Mouse (Mus musculus) layer of hippocampus, postnatal 36 days (tissue): ENCODE results near the gene Stim1. TPM values are rescaled to one million over a fixed set of nuclear protein-coding genes. Genes with fewer than 3 reads are reported as not detected.
A peak's percentile ranks its signal among the peaks of the same experiment; 100 is the strongest.
"Not testable (repeated sequence)": the region's sequence is repeated elsewhere in the genome, so short reads cannot be mapped to it uniquely, and the experiment has no call there.

Source experiments
- DNase-seq, 2 experiments: peaks; one replicate each; pipeline ENCODE4 v3.0.0; 2022
- total RNA-seq, 2 experiments: library from RNA; stranded (reverse); gene quantifications; 2 replicates each; pipeline ENCODE4 v1.2.3; 2021

Stim1 gene
- total RNA-seq, 2 experiments from 2014 or later = 66.1 to 67.8 TPM

DNA sequence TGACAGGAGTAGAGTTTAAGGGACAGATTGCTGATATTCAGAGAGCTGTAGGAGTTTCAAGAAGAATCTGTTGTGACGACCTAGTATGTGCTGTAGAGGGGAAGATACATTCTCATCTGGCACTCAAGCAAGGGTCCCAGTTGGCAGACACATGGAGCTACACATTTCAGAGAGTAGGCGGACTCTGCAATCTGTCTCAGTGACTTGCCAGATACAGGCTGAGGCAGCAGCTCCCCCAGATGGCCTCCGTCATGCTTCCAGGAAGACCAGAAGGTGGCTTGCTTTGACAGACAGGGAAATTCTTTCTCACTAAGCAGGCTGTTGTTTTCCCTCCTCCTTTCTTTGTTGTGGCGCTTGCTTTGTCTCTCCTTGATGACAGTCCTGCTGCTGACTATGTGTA, 102.1 kb downstream of the Stim1 start:
- peak; percentile 85 to 86 for DNase-seq

DNA sequence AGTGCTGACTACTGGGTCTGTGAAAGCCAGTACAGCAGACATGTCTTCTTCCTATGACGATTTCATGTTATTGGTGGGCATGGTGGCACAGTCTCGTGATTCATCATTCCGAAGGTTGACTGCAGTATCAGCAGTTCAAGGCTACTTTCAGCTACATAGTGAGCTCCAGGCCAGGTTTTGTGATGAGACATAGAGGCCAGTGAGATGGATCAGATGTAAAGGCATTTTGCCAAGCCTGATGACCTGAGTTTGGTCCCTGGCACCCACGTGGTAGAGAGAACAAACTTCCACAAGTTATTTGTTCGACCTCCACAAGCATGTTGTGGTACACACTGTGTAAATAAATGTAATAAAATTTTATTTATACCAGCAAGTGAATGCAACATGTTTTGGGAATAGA, 102.9 kb downstream of the Stim1 start:
- no peak for DNase-seq

DNA sequence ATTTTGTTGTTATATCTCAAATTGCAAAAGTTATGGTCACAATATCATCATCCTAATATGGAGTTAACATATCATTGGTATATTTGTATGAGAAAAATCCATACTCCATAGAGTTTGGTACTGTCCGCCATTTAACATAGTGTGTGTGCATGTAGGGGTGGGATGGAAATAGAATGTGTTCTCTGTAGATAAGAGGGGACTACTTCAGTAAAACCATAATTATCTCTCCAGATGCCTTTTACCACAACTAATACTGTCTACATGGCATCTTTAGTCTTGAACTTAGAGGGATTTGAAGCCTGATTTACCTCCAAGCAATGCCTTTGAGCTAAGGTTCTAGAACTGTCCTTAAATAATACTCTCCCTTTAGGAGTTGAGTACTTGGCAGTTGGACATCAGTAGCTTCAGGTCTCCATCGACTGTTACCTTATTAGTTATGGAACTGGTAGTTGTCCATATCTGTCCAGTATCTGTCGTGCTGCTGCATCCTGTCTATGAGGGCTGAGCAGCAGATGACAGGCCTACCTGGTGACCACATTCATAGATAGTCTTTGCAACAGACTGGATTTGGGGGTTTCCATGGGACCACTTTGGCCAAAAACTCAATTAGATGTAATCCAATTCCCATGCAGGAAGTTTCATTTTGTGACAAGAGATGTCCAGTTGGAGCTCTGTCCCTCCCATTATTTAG, 105.9 kb downstream of the Stim1 start:
- no peak for DNase-seq

- no peak for DNase-seq
Measured at GRCm38 (mm10) chr7:102383221-102383620, 115.6 kb downstream of the Stim1 start.

DNA sequence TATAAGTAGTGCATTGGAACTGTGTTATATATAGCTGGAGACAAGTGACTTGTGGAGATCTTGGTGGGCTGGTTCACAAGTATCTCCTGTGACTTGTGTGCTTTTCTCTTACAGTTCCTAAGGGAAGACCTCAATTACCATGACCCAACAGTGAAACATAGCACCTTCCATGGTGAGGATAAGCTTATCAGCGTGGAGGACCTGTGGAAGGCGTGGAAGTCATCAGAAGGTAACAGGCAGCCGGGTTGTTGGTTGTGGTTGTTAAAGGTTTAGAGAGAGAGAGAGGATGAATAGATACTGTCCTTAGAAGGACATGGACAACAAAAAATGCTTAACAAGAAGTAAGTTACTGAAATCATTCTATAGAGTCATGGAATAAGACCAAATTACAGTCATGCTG, 118.4 kb downstream of the Stim1 start:
- DNase-seq = no peak

DNA sequence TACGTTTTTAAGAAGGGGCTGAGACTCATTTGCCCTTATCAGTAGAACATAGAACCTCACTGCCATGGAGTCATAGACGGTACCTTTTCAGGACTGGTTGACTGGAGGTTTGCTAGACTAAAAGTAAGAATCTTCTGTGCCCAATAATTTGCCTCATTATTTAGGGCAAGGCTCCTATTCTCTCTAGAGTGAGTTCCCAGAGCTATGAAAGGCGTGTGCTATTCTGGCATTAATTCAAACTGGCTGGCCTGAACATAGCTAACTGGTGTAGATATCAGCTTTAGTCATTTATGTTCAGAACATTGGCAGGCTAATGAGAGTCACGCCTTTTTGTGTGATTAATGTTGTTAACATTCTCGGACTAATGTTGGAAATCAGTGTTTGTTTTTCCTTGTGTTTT, 121.5 kb downstream of the Stim1 start:
- DNase-seq = no peak

DNA sequence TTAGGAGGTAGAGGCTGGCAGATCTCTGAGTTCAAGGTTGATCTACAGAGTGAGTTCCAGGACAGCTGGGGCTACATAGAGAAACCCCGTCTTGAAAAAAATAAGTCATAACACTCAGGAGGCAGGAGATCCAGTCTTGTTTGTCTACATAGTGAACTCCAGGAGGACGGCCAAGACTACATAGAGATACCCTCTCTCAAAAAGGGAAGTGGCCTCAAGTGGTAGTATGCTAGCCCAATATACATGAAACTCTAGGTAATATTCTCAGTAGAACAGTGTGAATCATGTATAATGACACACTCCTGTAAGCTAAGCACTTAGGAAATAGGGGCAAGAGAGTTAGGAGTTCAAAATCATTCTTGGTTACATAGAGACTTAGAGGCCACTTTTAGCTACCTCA, 126.3 kb downstream of the Stim1 start:
- DNase-seq = no peak

DNA sequence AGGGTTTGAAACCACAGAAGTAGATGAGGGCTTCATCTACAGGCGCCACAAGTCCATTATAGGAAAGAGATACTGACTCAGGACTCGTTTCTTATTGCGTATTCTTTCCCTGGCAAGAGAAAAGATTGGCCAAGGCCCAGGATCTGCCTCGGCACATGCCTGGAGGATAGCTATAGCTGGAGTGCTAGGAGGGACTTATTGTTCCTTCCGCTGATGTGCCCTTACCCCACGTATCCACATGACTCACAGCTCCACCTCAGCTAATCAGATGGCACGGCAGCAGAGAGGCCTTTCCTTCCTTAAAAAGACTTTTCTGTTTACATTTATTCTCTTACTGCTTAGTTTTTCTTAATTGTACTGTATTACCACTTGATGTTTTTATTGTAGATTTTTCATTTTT, 128.3 kb downstream of the Stim1 start:
- DNase-seq = no peak

GRCm38 (mm10) chr7:102396331-102396730, 128.7 kb downstream of the Stim1 start:
- DNase-seq = no peak

- no peak for DNase-seq
Measured at GRCm38 (mm10) chr7:102399180-102399731, 131.7 kb downstream of the Stim1 start.

DNA sequence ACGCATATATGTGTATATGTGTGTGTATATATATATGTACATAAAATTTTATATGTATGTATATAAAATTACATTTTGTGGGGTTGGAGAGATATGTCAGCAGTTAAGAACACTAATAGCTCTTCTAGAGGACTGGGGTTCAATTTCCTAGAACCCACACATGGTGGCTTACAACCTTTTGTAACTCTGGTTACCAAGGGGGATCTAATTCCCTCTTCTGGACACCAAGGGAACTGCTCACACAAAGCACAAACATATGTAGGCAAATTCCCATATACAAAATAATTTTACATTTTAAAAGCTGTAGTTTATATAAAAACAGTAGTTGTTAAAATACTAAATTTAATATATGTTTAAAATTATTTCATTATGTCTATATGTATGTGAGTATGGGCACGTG, 136.5 kb downstream of the Stim1 start:
- DNase-seq = no peak

DNA sequence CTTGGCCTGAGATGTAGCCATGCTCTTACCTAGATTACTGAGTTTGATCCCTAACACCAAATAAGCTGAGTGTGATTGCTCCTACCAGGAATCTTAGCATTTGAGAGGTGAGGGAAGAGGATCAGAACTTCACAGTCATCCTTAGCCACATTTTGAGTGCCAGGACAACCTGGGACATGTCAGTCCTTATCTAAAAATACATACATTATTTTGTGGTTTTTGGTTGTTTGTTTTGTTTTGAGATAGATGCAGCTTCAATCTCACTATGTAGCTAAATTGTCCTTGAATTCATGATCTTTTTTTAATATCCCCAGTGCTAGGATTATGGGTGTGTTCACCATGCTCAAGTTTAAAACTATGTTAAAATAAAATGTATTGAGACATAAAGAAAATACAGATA, 139.8 kb downstream of the Stim1 start:
- no peak for DNase-seq

DNA sequence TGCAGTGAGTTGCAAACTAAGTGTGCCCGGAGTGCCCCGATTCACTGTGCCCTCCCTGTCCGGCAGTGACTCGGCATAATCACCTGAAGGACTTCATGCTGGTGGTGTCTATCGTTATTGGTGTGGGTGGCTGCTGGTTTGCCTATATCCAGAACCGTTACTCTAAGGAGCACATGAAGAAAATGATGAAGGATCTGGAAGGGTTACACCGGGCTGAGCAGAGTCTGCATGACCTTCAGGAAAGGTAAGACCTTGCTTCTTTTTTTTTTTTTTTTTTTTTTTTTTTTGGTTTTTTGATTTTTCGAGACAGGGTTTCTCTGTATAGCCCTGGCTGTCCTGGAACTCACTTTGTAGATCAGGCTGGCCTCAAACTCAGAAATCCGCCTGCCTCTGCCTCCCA, 147.7 kb downstream of the Stim1 start:
- not testable (repeated sequence) for DNase-seq

DNA sequence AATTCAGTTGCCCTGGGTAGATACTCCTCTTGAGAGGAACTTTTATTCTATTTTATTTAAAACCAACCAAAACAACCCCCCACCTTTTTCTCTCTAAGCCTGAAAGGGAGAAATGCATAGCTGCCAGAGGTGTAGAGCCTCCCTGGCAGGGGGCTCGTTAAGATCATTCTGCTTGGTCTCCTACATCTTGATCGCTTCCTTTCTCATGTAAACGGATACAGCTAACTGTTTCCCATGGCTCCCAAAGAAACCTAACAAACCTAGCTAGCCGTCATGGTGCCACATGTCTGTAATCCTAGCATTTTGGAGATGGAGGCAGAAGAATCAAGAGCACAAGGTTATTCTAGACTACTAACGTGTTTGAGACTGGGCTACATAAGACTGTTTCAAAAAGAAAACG, 148.2 kb downstream of the Stim1 start:
- DNase-seq = no peak

- DNase-seq = peak in 1 of 2 experiments; percentile 38
Measured at GRCm38 (mm10) chr7:102417398-102417797, 149.8 kb downstream of the Stim1 start.

GRCm38 (mm10) chr7:102422036-102422435, 154.4 kb downstream of the Stim1 start:
- no peak for DNase-seq

DNA sequence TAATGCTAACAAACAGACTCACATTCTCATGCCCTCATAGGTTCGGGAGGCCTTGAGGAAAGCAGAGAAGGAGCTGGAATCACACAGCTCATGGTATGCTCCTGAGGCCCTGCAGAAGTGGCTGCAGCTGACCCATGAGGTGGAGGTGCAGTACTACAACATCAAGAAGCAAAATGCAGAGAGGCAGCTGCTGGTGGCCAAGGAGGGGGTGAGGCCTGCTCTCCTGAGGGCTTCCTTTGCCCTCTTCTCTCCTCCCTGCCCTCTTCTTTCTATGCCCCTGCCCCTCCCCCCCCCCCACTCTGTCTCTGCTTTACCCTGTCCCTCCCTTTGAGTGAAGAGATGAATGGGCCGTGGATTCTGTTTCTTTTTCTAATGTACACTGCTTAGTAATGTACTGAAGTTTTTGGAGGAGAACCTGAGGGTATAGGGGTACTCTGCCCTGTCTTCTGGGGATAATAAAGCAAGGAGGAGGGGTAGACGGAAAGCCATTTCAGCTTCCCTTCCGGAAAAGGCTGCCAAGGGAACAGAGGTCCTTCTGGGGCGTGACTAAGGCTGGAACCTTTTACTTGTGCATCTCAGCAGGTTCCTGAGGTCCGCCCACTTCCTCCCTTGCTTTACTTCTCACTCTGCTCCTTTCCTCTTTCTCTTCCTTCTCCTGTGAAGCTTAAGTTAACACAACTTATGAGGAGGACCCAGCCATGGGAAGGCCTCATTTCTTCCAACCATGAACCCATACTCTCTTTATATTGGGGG, 158.5 kb downstream of the Stim1 start:
- no peak for DNase-seq

DNA sequence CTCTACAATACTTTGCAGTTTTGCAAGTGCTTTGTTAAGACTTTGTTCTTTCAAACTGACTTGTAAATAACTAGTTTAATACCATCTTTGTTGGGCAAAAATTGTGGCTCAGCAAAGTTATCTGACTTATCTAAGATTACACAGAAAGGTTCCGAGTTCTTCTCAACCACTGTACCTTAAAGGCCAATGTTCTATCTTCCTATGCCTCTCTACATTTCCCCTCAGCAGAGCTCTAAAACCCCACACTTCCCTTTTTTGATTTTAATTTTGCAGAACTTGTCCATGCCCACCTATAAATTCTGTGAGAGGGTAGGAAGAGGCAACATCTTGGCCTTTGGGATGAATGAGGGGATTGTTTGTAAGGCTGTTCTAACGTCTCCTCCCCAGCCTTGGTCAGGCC, 166.7 kb downstream of the Stim1 start:
- DNase-seq = no peak

- DNase-seq = no peak
Measured at GRCm38 (mm10) chr7:102440822-102441656, 173.4 kb downstream of the Stim1 start.

- peak; percentile 96 to 98 for DNase-seq
Measured at GRCm38 (mm10) chr7:102441657-102442391, 174.2 kb downstream of the Stim1 start, which contains the start of gene Rrm1. Rrm1 (plus strand) TSS chr7:102441695.

DNA sequence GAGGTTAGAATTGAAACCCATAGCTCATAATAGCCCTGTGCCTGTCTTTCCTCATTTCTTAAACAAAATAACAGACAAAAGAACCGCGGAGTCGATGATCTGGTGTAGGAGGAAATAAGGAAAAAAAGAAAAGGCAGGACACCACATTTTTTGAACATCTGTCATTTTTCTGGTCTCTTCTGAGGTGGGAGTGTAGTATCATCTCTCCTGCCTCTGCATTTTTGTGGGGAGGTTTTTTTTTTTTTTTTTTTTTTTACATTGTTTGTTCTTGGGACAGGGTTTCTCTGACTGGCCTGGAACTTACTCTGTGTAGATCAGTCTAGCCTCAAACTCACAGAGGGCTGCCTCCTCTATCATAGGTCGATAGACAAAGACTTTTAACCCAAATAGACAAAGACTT, 174.8 kb downstream of the Stim1 start:
- no peak for DNase-seq

DNA sequence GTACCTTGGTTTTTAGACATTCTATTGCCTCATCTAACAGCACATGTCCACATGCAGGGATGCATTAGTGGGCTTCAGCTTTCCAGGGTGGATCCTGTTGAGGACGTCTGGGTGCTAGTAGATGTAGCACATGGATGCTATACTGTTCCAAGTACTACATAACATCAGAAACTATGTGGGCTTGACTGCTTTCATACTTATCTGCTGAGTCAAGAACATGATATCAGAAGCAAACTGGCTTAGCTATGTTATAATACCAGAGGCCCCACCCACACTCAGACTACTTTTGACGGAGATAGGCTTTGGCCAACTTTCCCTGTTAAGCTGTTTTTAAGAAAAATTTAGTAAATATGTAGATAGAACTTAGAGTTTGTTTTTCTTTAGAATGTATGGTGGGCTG, 176.7 kb downstream of the Stim1 start:
- no peak for DNase-seq
